Mouse (Mus musculus) megakaryocyte, embryonic 14.5 days (primary cell): ENCODE data around the gene Hvcn1.

Source experiments
- FLI1 ChIP-seq: IDR thresholded peaks from 2 replicates; pipeline ENCODE4 v1.6.1; 2012; ENCODE audit warnings: low read length, inconsistent platforms, mixed read lengths
- GATA1 ChIP-seq: IDR thresholded peaks from 3 replicates; pipeline ENCODE4 v1.6.1; 2012; ENCODE audit warnings: mixed read lengths, low read length, inconsistent platforms, borderline replicate concordance

- no peak for TF ChIP-seq GATA1
- no peak for TF ChIP-seq FLI1
These were observed 3.2 kb downstream of the Hvcn1 start for GRCm38 (mm10) chr5:122209591-122210368.
